Mouse (Mus musculus): ENCODE data around the gene BC024978. TPM values are rescaled to one million over a fixed set of nuclear protein-coding genes. Genes with fewer than 3 reads are reported as not detected.
A peak's percentile ranks its signal among the peaks of the same experiment; 100 is the strongest.

The BC024978 gene
- polyA plus RNA-seq (2021), result 13.2 TPM

DNA sequence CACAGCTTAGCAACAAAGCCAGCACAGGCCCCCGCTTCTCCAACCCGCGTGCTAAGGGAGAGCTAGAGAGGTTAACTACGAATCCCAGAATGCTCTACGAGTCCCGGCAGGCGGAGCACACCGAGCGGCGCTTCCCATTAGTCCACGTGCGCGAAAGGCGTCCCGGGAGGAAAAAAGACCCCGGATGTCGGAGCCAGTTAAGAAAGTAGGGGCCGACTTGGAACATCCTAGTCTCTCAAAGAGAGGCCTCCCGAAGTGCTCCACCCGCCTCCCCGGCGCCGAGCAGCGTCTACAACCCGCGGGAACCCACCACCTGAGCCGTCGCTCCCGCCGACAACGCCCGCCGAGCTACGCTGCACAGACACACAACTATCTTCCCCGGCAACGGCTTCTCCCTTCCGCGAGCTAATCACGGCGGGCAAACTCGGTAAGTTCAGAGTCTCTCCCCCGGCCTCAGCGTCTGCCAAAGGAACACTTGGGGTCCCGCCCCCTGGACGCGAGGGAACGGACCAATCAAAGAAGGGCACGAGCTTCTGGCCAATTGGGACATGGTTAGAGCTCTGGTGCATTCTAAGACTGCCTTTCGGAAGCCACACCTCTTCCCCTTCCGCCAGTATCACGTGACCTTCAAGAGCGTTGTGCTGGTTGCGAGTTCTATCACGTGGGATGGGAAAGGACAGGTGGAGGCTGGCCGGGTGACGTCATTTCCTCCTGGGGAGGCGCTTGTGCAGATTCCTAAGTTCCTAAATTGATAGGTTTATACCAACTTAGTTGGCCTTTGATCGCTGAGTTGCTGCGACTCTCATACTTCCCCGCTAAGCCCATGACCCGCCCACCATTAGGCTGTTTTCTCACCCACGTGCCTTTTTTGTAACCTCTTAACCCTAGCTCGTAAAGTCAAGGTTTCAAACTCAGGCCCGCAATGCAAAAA is at the start of gene BC024978, which contains the start of gene Snrpa:
BC024978 (plus strand) TSS at position 101 of the 931 bp plus-strand sequence.
Snrpa (minus strand) TSS at position 591 of the 931 bp plus-strand sequence.
- in situ Hi-C loops (cut with MboI; ENCODE audit: low pct_unique_long_range_greater_than_20kb), result loop anchor here (25.0 kb wide), 1 partner anchor 291 kb away; the partner anchor contains the start of genes Prx and Sertad1
- H3K27me3 ChIP-seq, result no peaks in the 10 kb centered on the region
- ChIA-PET CTCF (interaction anchor here (1.1 kb wide), 1 partner anchor 35 kb away, joined by 4 read pairs; no protein-coding TSS in a partner anchor), POLR2A (no interaction called here)
- no peak for TF ChIP-seq CTCF (IDR thresholded peaks at IDR 0.05)
- ATAC-seq (peak; percentile 98), DNase-seq (ENCODE audit: low read depth, low spot score) (peak; percentile 94)

- CTCF ChIA-PET, result no interaction called here
- in situ Hi-C loops (cut with MboI; ENCODE audit: low pct_unique_long_range_greater_than_20kb), result no loop called here
- POLR2A ChIA-PET, result no interaction called here
- no peak for DNase-seq (ENCODE audit: low read depth, low spot score)
- H3K27me3 ChIP-seq, result no peaks in the 10 kb centered on the region
- no peak for TF ChIP-seq CTCF (IDR thresholded peaks at IDR 0.05)
- no peak for ATAC-seq
Measured at GRCm38 (mm10) chr7:27153205-27153764, 42.3 kb upstream of the BC024978 start, which contains the start of gene Cyp2t4. Gene Cyp2t4 (plus strand): TSS chr7:27153714.

DNA sequence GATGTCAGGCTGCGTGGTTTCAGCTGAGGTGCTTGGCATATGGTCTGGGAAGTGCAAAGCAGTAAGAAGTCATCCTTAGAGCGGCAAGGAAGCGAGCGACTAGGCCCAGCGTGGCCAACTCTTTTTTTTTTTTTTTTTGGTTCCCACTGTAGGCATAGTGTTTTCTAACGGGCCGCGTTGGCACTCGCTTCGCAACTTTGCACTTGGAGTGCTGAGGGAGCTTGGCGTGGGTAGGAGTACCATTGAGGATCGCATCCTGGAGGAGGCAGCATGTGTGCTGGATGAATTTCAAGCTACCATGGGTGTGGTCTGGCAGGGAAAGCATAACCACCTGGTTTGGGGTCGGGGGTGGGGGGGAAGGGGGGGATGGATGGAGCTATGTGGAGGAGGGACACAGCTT is 39.6 kb upstream of the BC024978 start:
- ChIA-PET CTCF (interaction anchor here (1.1 kb wide), 1 partner anchor 23 kb away, joined by 3 read pairs; the partner anchor contains the start of gene Rab4b), POLR2A (no interaction called here)
- no peak for TF ChIP-seq CTCF (IDR thresholded peaks at IDR 0.05)
- no peak for DNase-seq (ENCODE audit: low read depth, low spot score)
- in situ Hi-C loops (cut with MboI; ENCODE audit: low pct_unique_long_range_greater_than_20kb), result no loop called here
- no peaks in the 10 kb centered on the region for H3K27me3 ChIP-seq
- no peak for ATAC-seq

DNA sequence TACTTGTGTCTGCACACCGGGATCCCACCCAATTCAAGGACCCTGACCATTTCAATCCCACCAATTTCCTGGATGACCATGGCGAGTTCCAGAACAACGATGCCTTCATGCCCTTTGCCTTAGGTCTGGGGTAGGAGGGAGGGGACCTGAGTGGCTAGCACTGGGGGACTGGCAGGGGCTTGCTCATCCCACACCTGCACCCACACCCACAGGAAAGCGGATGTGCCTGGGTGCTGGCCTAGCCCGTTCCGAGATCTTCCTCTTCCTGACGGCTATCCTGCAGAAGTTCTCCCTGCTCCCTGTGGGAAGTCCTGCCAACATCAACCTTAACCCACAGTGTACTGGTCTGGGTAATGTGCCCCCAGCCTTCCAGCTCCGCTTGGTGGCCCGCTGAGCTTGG is 37.4 kb upstream of the BC024978 start:
- CTCF ChIA-PET, result no interaction called here
- TF ChIP-seq CTCF (IDR thresholded peaks at IDR 0.05), result no peak
- ATAC-seq, result no peak

GRCm38 (mm10) chr7:27159256-27159655 is 36.3 kb upstream of the BC024978 start:
- no peak for TF ChIP-seq CTCF (IDR thresholded peaks at IDR 0.05)
- no peaks in the 10 kb centered on the region for H3K27me3 ChIP-seq
- POLR2A ChIA-PET, result interaction anchor here (0.8 kb wide), 1 partner anchor 9 kb away, joined by 5 read pairs; no protein-coding TSS in a partner anchor
- ATAC-seq (no peak), DNase-seq (ENCODE audit: low read depth, low spot score) (no peak)
- in situ Hi-C loops (cut with MboI; ENCODE audit: low pct_unique_long_range_greater_than_20kb), result no loop called here
- CTCF ChIA-PET, result interaction anchor here (1.3 kb wide), 3 partner anchors 10 to 26 kb away, joined by 3 to 4 read pairs (median 3); no protein-coding TSS in a partner anchor

More for the DNA sequence above, 37.4 kb upstream of the BC024978 start:
- POLR2A ChIA-PET, result no interaction called here
- no peaks in the 10 kb centered on the region for H3K27me3 ChIP-seq
- DNase-seq (ENCODE audit: low read depth, low spot score), result no peak
- in situ Hi-C loops (cut with MboI; ENCODE audit: low pct_unique_long_range_greater_than_20kb), result no loop called here

DNA sequence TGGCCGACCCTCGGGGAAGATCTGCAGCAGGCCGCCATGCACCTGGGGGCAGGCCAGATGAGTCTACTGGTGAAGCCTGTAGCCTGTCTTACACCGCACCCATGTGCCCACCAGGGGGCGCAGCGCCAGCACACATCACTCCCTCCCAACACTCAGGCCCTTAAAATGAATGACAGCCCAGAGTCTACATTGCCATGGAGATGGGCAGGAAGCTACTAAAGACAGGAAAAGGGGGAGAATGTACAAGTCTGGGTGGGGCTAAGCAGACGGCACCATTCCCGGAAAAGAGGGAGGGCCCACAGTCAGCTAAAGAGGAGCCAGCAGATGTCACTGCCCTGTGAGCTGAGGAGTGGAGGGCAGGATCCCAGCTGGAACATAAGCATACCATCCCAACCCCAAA is 35.7 kb upstream of the BC024978 start:
- ChIA-PET CTCF (interaction anchor here (0.7 to 2.4 kb wide), 11 partner anchors 9 to 123 kb away, joined by 3 to 11 read pairs (median 3); partner anchors contain the start of genes Coq8b and Rab4b), POLR2A (interaction anchor here (0.7 to 0.8 kb wide), 2 partner anchors 20 to 29 kb away, joined by 3 read pairs; no protein-coding TSS in a partner anchor)
- ATAC-seq, result peak; percentile 67
- DNase-seq (ENCODE audit: low read depth, low spot score), result no peak
- TF ChIP-seq CTCF (IDR thresholded peaks at IDR 0.05), result no peak
- in situ Hi-C loops (cut with MboI; ENCODE audit: low pct_unique_long_range_greater_than_20kb), result no loop called here
- no peaks in the 10 kb centered on the region for H3K27me3 ChIP-seq

GRCm38 (mm10) chr7:27160921-27161320 is 34.7 kb upstream of the BC024978 start:
- no peak for TF ChIP-seq CTCF (IDR thresholded peaks at IDR 0.05)
- POLR2A ChIA-PET, result interaction anchor here (1.2 kb wide), 1 partner anchor 22 kb away, joined by 4 read pairs; no protein-coding TSS in a partner anchor
- in situ Hi-C loops (cut with MboI; ENCODE audit: low pct_unique_long_range_greater_than_20kb), result no loop called here
- CTCF ChIA-PET, result interaction anchor here (1.0 to 2.4 kb wide), 7 partner anchors 13 to 111 kb away, joined by 3 to 11 read pairs (median 3); partner anchors contain the start of genes Coq8b and Rab4b
- no peak for ATAC-seq
- DNase-seq (ENCODE audit: low read depth, low spot score), result no peak
- no peaks in the 10 kb centered on the region for H3K27me3 ChIP-seq

GRCm38 (mm10) chr7:27161744-27162143 is 33.8 kb upstream of the BC024978 start:
- TF ChIP-seq CTCF (IDR thresholded peaks at IDR 0.05), result no peak
- no peaks in the 10 kb centered on the region for H3K27me3 ChIP-seq
- POLR2A ChIA-PET, result no interaction called here
- in situ Hi-C loops (cut with MboI; ENCODE audit: low pct_unique_long_range_greater_than_20kb), result no loop called here
- CTCF ChIA-PET, result interaction anchor here (1.2 to 2.4 kb wide), 2 partner anchors 17 to 29 kb away, joined by 3 to 11 read pairs; partner anchors contain the start of gene Rab4b
- DNase-seq (ENCODE audit: low read depth, low spot score) (no peak), ATAC-seq (peak; percentile 66)

DNA sequence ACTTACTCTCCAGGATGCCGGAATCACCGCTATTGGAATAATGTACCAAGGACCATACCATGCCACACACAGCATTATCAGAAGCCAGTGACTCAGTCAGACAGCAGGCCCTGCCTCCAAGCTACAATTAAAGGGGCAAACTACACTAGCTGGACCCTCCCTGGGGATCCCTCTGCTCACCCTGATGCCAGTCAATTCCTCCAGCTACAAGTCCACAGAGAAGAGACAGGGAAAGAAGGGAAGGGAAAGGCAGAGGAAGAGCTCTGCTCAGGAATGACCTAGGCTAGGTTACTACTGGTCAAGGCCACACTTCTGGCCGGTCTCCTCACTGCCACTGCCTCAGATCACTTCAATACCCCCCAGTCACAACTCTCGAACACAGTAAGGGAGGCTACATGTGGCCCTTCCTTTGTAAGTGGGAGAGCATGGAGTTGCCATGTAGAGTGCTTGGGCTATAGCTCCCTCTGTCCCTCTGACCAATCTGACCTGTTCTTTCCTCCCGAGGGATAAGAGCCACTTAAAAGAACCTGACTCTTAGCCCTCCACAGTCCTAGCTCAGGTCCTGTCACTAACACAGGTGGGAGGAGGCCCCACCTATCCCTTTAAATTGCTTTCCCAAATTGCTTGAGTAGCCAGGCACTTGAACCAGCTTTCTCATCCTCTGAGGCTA is 32.7 kb upstream of the BC024978 start:
- ChIA-PET CTCF (interaction anchor here (0.6 to 1.2 kb wide), 5 partner anchors 10 to 30 kb away, joined by 3 read pairs; no protein-coding TSS in a partner anchor), POLR2A (interaction anchor here (1.1 kb wide), 1 partner anchor 65 kb away, joined by 4 read pairs; the partner anchor contains the start of gene Itpkc)
- H3K27me3 ChIP-seq, result no peaks in the 10 kb centered on the region
- no peak for TF ChIP-seq CTCF (IDR thresholded peaks at IDR 0.05)
- no peak for ATAC-seq
- no peak for DNase-seq (ENCODE audit: low read depth, low spot score)
- in situ Hi-C loops (cut with MboI; ENCODE audit: low pct_unique_long_range_greater_than_20kb), result no loop called here

DNA sequence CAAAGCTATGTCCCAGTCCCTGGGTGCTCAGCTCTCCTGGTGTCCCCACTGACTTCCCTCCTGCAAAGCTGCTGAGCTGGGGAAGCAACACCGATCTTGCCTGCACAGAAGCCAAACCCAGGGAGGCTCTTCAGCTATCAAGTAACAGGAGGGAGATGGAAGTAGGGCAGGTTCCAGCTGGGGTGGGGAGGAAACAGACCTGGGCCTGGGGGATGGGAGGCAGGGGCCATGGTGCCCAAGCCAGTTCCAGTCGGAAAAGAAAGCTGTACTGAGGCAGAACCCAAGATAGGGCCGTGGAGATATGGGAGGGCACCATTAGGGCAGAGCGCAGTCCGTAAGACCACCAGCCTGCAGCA is 32.2 kb upstream of the BC024978 start:
- TF ChIP-seq CTCF (IDR thresholded peaks at IDR 0.05), result no peak
- CTCF ChIA-PET, result interaction anchor here (0.8 to 1.0 kb wide), 2 partner anchors 9 to 16 kb away, joined by 3 read pairs; no protein-coding TSS in a partner anchor
- no peak for DNase-seq (ENCODE audit: low read depth, low spot score)
- in situ Hi-C loops (cut with MboI; ENCODE audit: low pct_unique_long_range_greater_than_20kb), result no loop called here
- POLR2A ChIA-PET, result interaction anchor here (1.1 kb wide), 1 partner anchor 65 kb away, joined by 4 read pairs; the partner anchor contains the start of gene Itpkc
- H3K27me3 ChIP-seq, result no peaks in the 10 kb centered on the region
- ATAC-seq, result no peak

Measured in Patski (cell line).